Mouse (Mus musculus): ENCODE results near the gene Dcdc2b.

DNA sequence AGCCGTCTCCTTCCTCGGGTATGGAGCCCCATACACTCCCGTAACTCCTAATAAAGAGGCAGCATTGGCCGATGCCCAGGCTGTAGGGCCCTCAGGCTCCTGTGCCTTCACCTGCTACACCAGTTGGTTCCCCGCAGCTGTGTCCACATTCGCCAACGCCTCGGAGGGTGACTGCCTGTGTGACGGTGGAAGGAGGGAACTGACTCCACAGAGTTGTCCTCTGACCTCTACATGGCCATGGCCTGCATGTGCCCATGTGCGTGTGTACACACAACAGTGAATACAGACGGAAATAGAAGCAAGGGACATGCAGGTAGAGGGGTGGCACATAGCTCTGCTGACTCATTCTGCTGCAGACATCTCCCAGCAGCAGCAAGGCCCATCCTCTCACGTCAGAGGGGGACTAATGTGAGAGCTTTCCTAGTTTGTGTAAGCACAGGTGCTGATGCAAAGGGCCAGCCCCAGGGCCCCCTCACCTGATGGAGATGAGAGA is 4.9 kb downstream of the Dcdc2b start:
- TF ChIP-seq CTCF (IDR thresholded peaks at IDR 0.05; ENCODE audit: low read depth), result no peak
- TF ChIP-seq EP300 (IDR thresholded peaks at IDR 0.05; ENCODE audit: low read depth), result no peak
